Mouse (Mus musculus) T-cell, adult 2 months (primary cell): Measurements from ENCODE around the gene Cnot8.
"Not testable (repeated sequence)": the region's sequence is repeated elsewhere in the genome, so short reads cannot be mapped to it uniquely, and the experiment has no call there.

ENCODE experiments used
- DNase-seq: peaks from one replicate; pipeline ENCODE4 v3.0.0; 2022; ENCODE audit warnings: low spot score

Cnot8 gene

DNA sequence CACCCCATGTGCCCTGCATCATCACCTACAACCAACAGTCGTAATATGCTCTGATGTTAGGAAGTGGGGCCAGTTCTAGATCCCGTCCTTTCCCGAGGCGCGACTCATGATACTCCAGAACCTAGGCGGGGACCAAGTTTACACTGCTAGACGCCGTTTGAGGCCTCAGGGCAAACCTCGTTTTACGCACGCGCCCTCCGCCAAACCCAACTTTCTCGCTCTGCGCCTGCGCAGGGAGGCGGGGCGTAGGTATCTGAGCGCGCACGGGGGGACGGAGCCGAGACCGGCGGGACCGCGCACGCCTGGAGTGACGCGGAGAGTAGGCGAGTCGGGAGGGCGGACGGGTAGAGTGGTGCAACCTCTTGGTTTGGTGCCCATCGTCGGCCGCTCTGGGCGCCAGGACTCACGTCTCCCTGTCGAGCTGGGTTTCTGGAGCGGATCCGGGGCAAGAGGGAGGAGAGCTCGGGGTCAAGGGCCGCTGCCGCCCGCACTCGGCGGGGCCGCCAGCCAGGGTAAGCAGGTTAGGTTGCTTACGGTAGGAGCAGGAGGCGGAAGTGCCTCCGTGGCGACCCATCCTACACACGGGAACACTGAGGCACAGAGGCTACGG, at the start of gene Cnot8:
Gene Cnot8, plus strand, starts transcription at position 457 of the 610 bp plus-strand sequence.
- peak; percentile 100 for DNase-seq

DNA sequence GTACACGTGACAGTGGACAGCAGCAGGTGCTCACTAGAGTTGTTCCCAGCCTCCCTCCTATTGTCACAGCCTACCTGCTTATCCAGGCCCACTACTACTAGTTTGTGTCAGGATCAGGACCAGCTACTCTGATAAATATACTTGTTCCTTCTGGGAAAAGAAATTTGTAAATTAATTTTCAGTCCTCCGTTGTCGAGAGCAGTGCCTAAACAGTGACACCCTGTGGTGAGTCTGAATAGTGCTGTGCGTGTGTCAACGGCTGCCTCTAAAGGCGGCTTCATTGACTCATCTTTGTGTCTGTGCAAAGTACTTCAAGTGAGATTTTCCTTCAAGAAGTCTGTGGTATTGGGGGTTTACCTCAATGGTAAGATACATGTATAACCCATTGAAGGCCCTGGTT, 46.5 kb upstream of the Cnot8 start:
- DNase-seq = peak; percentile 51

DNA sequence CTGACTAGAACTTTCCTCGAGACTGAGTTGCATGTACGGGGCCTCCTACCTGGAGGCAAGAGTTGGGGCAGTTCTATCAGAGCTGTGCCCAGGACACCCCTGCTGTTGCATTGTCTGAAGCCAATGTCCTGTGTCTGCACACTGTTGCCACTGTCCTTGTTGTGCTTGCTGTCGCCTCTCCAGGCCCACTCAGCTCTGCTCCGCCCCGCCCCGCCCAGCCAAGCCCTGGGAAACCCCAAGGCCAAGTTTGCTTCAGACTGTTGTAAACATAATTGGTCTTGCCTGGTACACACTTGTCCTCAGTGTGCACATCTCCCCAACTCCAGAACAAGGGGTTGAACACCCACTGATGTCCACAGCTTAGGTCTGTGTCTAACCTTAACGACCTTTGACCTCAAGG, 44.2 kb upstream of the Cnot8 start:
- DNase-seq = not testable (repeated sequence)

DNA sequence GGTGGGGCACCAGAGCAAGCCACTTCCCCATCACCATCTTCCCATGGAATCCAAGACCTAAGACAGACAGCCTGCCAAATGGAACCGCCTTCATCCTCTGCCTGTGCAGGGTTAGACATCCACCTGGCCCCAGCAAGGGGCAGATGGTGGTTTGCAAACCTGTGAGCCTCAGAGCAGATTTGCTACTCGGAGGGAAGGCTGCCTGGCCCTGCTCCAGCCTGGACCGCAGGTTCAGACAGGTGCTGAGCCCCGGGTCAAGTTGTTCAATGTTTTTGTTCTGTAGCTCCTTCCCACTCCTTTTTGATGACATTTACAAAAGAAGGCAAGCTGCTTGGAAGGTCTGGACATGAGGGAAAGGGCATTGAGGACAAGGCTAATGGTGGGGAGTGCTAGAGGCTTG, 42.7 kb upstream of the Cnot8 start:
- not testable (repeated sequence) for DNase-seq

DNA sequence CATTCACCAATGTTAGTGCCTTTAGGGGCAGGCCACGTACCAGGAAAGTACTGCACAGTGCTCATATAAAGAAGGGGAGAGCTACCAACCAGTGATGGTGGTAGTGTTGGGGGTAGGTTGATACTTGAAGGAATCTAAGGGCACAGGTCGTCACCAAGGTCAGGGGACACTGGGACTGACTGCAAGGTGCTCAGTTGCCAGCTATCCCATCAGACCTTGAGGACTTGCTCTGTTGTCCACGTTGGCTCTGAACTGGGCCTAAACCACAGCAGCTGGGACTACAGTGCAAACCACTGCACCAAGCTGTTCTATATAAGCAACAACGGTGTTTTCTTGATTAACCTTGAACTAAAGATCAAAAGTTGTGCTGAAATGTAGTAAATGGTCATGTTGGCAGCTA, 41.4 kb upstream of the Cnot8 start:
- DNase-seq = no peak

DNA sequence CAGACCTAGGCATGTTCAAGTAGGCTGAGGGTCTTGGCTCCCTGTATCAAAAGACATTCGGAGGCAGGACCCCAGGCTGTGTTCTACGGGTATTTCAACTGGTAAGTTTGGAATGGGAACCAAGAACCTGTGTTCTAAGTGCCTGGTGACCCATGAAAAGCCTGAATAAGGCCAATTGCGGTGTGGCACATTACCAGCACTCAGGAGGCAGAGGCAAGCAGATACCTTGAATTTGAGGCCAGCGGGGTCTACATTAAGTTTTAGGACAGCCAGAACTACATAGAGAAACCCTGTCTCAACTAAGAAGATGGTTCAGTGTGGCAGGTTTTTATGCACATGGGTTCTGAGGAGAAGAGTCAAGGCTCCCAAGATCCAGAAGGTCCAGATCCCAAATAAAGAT, 38.9 kb upstream of the Cnot8 start:
- no peak for DNase-seq

DNA sequence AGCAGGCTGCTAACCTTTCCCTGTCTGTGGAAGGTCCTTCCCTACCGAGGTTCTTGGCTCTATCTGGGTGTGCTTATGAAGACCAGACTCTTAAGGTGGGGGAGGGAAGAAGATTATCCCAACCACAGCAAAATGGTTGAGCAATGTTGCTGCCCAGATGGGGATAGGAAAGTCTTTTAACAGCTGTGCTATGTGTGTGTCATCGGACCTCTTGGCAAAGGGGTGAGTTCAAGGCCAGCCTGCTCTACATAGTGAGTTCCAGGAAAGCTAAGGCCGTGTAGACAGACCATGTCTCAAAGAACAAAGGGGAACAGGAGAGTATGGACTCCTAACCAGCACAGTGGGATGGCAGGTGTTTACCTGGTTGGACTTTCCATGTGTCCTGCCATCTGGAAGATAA, 31.0 kb upstream of the Cnot8 start:
- DNase-seq = no peak

DNA sequence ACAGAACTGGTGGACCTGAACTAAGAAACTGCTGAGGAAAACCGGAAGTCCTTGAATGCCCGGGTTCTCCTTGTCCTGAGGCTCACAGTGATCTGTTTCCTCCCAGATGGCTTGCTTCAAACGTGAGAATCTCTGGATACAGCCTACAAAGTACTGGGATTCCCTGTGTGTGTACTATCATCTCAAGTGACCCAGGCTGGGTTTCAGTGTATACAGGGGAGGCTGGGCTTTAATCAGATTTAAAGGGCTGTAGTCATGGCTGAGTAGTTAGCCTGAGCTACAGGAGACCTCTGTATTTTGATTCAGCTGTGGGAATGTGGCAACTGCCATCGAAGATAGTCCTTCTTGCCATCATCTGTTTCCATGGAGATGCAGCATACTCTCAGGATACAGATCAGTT, 26.7 kb upstream of the Cnot8 start:
- no peak for DNase-seq

DNA sequence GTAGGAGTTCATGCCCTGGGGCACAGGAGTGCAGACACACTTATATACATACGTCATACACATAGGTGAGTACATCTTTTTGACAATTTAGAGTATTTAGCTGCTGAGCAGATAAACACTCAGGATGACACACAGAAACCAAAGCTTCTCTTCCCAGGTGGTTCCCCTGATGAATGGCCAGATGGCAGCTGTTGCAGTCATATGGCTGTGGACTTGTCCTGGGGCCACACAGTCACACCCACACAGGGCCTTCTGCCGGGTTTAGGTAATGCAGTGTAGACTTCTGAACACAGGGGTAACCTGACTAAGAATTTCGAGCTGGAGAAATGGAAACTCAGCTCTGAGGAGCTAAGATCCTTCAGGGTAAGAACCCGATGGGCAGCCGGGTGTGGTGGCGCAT, 22.2 kb upstream of the Cnot8 start:
- DNase-seq = no peak

DNA sequence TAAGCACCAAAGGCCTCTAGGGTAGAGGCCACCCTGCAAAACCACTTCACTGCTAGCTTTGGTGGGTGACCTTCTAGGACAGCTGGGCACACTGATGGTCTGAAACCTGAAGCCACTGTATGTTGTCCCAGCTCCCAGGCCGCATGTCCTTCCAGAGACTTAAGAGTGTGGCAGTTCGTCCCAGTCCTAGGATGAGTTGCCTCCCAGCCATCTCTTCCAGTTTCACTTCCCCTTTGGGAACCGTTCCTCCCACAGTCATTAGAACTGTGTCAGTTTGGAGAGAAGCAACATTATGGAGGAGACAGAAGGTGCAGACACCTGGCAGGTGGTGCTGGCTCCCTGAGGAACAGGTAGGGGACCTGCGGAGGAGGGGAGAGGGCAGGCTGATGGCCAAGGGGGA, 11.4 kb upstream of the Cnot8 start:
- no peak for DNase-seq

DNA sequence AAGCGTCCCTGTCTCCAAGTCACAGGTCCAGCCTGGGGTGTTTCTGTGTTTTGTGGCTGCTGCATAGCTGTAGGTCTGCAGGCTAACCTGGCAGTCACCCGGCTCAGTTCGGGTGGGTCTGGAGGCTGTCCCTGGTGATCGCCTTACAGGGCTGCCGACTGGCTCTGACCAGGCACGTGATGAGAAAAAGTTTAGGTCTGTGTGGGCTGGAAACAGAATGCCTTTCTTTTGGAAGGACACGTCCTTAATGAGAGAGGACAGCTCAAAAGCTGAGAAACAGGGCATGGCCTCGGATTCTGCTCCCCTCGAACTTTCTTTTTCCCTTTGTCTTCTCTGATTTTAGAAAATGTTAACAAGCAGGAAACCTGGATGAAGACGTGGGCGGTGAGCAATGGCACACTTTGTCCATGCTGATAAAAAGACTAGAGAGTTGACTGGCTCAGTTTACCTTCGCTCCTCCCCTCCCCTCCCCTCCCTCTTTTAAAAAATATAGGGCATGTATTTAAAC, 10.9 kb upstream of the Cnot8 start, which contains the start of gene Gm12248:
Gene Gm12248, minus strand, starts transcription at position 114 of the 508 bp plus-strand sequence.
- no peak for DNase-seq

DNA sequence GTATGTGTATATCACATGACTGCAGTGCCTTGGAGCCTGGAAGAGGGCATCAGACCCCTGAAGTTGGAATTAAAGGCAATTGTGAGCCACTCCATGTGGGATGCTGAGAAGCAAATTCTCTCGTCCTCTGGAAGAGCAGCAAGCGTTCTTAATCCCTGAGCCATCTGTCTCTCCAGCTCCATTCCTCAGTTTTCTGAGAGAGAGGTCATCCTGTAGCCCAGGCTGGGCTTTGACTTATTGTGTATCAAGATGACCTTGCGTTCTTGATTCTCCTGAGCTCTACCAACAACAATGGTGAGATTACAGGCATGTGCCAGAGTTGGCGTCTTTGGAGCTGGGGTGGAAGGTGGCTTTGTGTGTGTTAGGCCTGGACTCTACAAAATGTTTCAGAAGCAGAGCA, 9.2 kb upstream of the Cnot8 start:
- DNase-seq = no peak

DNA sequence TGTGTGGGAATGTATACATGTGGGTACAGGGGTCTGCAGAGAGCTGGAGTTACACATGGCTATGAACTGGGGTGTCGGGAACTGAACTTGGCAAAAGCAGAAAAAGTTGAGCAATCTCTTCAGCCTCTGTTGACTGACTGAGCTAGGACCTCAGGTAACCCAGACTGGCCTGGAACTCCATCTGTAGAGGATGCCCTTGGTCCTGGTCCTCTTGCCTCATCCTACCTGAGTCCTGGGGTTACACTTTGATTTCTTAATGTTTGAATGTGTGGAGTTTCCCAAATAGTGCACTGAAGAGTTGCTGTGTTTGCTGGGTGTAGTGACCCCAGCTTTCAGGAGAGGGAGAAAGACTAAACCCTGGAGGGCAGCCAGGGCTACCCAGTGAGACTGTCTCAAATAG, 8.4 kb upstream of the Cnot8 start:
- no peak for DNase-seq

DNA sequence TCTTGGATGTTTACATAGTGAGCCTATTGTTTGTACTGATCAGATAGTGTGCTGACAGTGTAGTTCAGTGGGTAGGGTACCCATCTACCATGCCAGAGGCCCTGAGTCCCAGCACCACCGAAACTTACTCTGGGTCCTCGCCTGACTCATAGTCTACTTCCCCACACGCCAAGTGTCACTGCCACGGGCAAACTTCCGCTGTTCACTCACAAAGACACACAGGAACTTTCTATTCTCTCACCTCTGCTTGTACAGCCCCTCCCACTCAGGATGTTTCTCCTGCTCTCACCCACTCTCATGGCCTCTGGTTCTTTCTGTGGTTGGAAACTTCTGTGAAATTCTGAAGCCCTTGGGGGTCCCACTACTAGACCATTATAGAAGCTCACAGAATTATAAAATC, 7.8 kb upstream of the Cnot8 start:
- peak; percentile 76 for DNase-seq

DNA sequence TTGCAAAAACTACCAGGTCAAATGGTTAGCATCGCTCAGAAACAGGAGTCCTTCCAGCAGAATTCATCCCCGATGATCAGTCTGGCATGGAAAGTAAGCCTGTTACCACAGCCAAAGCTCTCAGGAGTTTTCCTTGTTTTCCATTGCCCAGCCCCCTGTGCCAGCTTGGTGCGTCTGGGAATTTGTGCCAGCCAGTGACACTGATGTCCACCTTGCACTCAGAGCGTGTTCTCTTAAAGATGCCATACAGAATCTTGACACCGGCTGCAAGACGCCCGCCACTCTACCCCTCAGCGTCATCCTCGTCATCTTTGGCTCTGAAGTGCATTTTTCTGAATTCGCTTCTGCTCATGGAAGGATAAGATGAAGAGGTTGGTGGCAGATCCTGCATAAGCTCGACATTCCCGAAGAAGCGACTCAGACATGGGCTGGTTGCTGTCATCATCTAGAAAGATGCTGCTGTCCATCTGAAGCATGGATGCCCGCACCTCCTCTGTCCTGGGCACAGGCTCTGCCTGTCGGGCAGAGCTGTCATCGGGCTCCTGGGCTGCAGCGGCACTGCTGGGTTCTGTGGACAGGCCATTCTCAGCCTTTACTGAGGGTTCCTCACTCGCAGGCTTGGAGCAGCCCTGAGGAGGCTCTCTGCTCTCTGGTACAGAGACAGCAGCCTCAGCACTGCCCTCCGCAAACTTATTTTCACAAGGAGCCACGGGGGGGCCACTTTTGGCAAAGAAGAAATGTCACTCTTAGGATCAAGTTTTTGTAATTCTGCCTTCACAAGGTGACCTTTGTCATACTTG, 6.9 kb upstream of the Cnot8 start:
- DNase-seq = no peak

DNA sequence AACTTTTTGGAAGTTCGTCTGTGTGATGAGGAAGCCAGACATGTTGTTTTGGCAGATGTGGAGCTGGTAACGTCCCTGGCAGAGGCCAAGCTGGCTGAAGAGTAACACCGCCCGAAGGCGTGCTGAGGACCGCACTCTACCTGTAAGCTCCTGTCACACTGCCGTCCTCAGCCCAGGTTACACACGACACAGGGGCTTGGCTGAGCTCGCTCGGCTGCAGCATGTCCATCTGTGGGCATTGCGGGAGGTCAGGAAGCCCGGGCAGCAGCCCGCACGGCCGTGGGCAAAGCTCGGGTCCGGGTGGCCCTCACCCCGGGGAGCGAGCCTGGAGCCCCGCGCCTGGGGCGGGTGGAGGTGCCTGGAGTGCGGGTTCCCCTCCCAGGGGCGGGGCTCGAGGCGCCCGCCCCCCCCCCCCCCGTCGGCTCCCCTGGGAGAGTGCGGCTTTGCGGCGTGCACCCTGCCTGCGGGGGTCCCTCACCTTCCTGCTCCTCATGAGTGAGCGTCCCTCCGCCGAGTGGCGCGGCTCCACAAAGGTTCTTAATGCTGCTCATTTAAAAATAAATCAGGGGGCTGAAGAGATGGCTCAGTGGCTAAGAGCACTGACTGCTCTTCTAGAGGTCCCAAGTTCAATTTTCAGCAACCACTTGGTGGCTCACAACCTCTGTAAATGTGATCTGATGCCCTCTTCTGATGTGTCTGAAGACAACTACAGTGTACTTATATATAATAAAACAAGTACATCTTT, 6.2 kb upstream of the Cnot8 start:
- no peak for DNase-seq

DNA sequence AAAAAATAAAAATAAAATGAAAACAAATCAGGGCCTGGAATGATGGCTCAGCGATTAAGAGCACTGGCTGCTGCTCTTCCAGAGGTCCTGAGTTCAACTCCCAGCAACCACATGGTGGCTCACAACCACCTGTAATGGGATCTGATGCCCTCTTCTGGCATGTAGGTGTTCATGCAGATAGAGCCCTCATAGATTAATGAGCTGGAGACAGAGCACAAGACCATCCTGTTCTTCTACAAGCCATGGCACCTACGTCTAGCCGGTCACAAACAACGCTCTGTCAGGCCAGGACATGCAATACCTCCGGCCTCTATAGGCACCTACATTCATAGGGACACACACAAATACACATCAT, 5.6 kb upstream of the Cnot8 start:
- peak; percentile 47 for DNase-seq

DNA sequence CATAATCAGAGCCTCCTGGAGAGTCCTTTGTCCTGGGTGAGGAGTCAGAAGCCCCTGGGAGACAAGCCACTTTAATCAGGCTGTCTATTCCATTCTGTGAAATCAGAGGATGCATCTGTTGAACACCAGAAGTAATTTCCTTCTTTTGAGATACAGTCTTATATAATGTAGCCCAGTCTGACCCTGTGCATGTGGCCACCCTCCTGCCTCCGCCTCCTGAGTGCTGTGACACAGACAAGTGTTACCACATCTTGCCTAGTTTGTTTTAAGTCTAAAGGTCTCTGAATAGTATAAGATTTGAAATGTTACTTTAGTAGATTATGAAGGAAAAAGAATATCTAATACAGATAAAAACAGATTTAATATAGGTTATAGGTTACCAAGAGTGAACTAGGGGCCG, 3.9 kb upstream of the Cnot8 start:
- DNase-seq = no peak

DNA sequence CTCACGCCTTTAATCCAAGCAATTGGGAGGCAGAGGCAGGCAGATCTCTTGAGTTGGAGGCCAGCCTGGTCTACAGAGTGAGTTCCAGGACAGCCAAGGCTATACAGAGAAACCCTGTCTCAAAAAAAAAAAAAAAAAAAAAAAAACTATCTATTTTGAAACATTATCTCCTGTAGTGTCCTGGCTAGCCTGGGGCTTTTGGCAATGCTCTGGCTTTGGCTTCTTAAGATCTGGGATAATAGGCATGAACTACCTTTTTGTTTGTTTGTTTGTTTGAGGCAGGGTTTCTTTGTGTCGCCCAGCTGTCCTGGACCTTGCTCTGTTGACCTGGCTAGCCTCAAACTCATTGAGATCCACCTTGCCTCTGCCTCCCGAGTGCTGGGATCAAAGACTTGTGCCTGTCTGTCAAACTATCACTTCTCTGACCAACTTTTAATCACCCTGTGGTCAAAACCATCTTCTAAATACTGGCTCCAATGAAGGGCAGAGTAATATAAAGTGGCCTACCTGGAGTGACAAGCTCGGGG, 2.7 kb upstream of the Cnot8 start:
- DNase-seq = no peak

DNA sequence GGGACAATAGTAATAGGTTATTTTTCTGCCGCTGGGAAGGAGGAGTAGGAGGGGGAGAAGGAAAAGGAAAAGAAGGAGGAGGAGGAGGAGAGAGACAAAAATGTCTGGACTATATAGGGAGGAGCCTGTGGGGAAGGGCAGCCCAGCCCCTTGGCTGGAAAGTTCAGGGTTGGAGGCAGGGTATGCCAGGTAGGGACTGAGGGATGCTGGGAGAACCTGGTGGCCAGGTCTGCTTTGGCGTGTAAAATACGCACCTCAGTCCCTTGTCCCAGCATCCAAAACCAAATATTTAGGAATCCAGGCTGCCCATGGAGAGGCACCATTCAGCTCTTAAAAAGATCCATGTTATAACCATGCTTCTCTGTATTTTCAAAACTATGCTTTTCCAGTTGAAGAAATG, 1.8 kb upstream of the Cnot8 start:
- no peak for DNase-seq

DNA sequence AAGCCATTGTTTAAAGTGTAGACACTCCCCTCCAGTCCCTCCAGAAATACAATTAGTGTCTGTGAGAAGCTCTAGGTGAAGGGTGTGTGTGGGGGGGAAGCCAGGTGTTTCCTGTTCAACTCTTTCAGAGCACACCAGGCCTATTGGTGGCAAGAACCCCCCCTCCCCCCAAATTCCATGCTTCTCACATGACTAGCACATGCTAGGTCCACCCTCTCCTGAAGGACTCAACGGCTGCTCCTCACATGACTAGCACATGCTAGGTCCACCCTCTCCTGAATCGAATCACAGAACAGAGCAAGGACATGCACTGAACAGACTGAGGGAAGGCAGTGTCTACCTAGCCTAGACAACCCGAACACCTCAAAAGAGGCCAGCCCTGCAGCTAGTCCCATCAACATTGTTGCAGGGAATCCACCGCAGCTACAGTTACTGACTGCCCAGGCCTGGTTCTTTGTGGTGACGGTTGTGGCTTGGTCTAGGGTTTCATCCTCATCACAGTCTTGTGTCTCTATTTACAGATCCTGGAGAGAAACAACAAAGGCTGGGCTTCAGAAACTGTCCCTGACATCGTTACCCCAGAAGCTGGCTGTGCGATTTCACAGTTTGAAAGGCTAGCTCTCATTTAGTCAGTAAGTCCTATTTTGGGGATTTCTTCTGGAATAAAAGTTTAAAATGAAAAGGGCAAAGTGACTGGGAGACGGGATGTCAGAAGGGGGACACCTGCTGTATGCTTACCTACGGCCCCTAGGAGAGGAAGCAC, 1.2 kb upstream of the Cnot8 start:
- peak; percentile 54 for DNase-seq

DNA sequence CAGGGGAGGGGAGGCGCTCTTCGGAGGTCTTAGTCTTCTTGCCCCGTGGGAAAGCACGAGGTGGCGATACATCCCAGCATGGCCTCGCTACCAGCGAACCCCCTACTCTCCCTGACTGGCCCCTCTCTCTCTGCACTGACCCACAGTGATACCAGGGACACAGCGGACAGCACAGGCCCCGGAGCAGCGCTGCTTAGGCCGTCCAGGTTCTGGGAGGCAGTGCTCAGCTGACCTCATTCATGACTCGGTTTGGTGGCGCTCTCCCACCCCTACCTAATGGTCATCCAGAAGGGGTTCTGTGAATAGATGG, 654 bp upstream of the Cnot8 start:
- DNase-seq = peak; percentile 10
